Mouse (Mus musculus): ENCODE data around the gene Aadacl2. TPM values are rescaled to one million over a fixed set of nuclear protein-coding genes. Genes with fewer than 3 reads are reported as not detected.
A peak's percentile ranks its signal among the peaks of the same experiment; 100 is the strongest.

Gene Aadacl2
- total and polyA plus RNA-seq, 2 experiments from 2014 or later = not detected

GRCm38 (mm10) chr3:60053231-60053927 is 46.8 kb downstream of the Aadacl2 start:
- Histone ChIP-seq H3K4me2 (ENCODE audit: low read depth, low read length) (no peak overlapping the region), H3K9ac (replicated peaks; ENCODE audit: low read length) (no peak overlapping the region), H3K4me3 (ENCODE audit: low read length) (no peak overlapping the region), H3K9me3 (ENCODE audit: low read length) (no peaks in the 10 kb centered on the region), H3K27me3 (ENCODE audit: insufficient read depth, low read length) (no peaks in the 10 kb centered on the region), H3K36me3 (ENCODE audit: insufficient read depth, low read length) (no peaks in the 10 kb centered on the region), H3K4me1 (ENCODE audit: insufficient read depth, low read length) (no peaks in the 10 kb centered on the region), H3K27ac (no peak overlapping the region)
- DNase-seq (ENCODE audit: low spot score) = no peak
- ATAC-seq = no peak
- no peak for TF ChIP-seq CTCF (IDR thresholded peaks at IDR 0.05; ENCODE audit: low read depth)
- 82% methylated on average over 3 of the region's 3 CpGs for WGBS

- Histone ChIP-seq H3K4me3 (ENCODE audit: low read length) (no peak overlapping the region), H3K27ac (no peak overlapping the region), H3K9ac (replicated peaks; ENCODE audit: low read length) (no peak overlapping the region), H3K36me3 (ENCODE audit: insufficient read depth, low read length) (no peaks in the 10 kb centered on the region), H3K27me3 (ENCODE audit: insufficient read depth, low read length) (no peaks in the 10 kb centered on the region), H3K4me1 (ENCODE audit: insufficient read depth, low read length) (no peaks in the 10 kb centered on the region), H3K4me2 (ENCODE audit: low read depth, low read length) (no peak overlapping the region), H3K9me3 (ENCODE audit: low read length) (no peaks in the 10 kb centered on the region)
- no peak for TF ChIP-seq CTCF (IDR thresholded peaks at IDR 0.05; ENCODE audit: low read depth)
- DNase-seq (ENCODE audit: low spot score) (no peak), ATAC-seq (no peak)
- 91% methylated on average over 2 of the region's 2 CpGs for WGBS
These were observed 47.4 kb downstream of the Aadacl2 start for GRCm38 (mm10) chr3:60053931-60054330.

- ATAC-seq (peak; percentile 51; the same call in 1 of the 2 replicates), DNase-seq (ENCODE audit: low spot score) (peak; percentile 67)
- WGBS = 35% methylated on average over 3 of the region's 3 CpGs
These were observed 49.9 kb downstream of the Aadacl2 start for GRCm38 (mm10) chr3:60056451-60056850.

GRCm38 (mm10) chr3:60057070-60057808 is 50.7 kb downstream of the Aadacl2 start:
- no peak overlapping the region for H3K27ac ChIP-seq
- H3K4me3 ChIP-seq (ENCODE audit: low read length) = no peak overlapping the region
- H3K4me1 ChIP-seq (ENCODE audit: insufficient read depth, low read length) = no peaks in the 10 kb centered on the region
- no peak for TF ChIP-seq CTCF (IDR thresholded peaks at IDR 0.05; ENCODE audit: low read depth)
- no peak overlapping the region for H3K9ac ChIP-seq (replicated peaks; ENCODE audit: low read length)
- no peaks in the 10 kb centered on the region for H3K27me3 ChIP-seq (ENCODE audit: insufficient read depth, low read length)
- ATAC-seq (no peak), DNase-seq (ENCODE audit: low spot score) (no peak)
- H3K9me3 ChIP-seq (ENCODE audit: low read length) = no peaks in the 10 kb centered on the region
- no peak overlapping the region for H3K4me2 ChIP-seq (ENCODE audit: low read depth, low read length)
- 90% methylated on average over 2 of the region's 2 CpGs for WGBS
- no peaks in the 10 kb centered on the region for H3K36me3 ChIP-seq (ENCODE audit: insufficient read depth, low read length)

More at GRCm38 (mm10) chr3:60056451-60056850, 49.9 kb downstream of the Aadacl2 start:
- Histone ChIP-seq H3K4me3 (ENCODE audit: low read length) (no peak overlapping the region), H3K4me2 (ENCODE audit: low read depth, low read length) (no peak overlapping the region), H3K27ac (no peak overlapping the region), H3K27me3 (ENCODE audit: insufficient read depth, low read length) (no peaks in the 10 kb centered on the region), H3K9me3 (ENCODE audit: low read length) (no peaks in the 10 kb centered on the region), H3K4me1 (ENCODE audit: insufficient read depth, low read length) (no peaks in the 10 kb centered on the region), H3K36me3 (ENCODE audit: insufficient read depth, low read length) (no peaks in the 10 kb centered on the region), H3K9ac (replicated peaks; ENCODE audit: low read length) (no peak overlapping the region)
- TF ChIP-seq CTCF (IDR thresholded peaks at IDR 0.05; ENCODE audit: low read depth) = peak; percentile 67

- no peak overlapping the region for H3K4me3 ChIP-seq (ENCODE audit: low read length)
- TF ChIP-seq CTCF (IDR thresholded peaks at IDR 0.05; ENCODE audit: low read depth) = no peak
- ATAC-seq (no peak), DNase-seq (ENCODE audit: low spot score) (no peak)
- no peaks in the 10 kb centered on the region for H3K36me3 ChIP-seq (ENCODE audit: insufficient read depth, low read length)
- H3K9ac ChIP-seq (replicated peaks; ENCODE audit: low read length) = no peak overlapping the region
- no peaks in the 10 kb centered on the region for H3K27me3 ChIP-seq (ENCODE audit: insufficient read depth, low read length)
- H3K4me2 ChIP-seq (ENCODE audit: low read depth, low read length) = no peak overlapping the region
- H3K27ac ChIP-seq = no peak overlapping the region
- WGBS = 80% methylated on average over 1 of the region's 1 CpGs
- no peaks in the 10 kb centered on the region for H3K9me3 ChIP-seq (ENCODE audit: low read length)
- no peaks in the 10 kb centered on the region for H3K4me1 ChIP-seq (ENCODE audit: insufficient read depth, low read length)
These were observed 51.2 kb downstream of the Aadacl2 start for GRCm38 (mm10) chr3:60057809-60058082.

Other genes starting within 250 kb of the Aadacl2 start
- not detected in 2 replicates for gene Gm8298, start 145.7 kb upstream of the Aadacl2 start, total RNA-seq (2014; rRNA removed)
- gene Gm8298, start 145.7 kb upstream of the Aadacl2 start, polyA plus RNA-seq (2015; fragmentation: Nextera tagmentation; extraction: Ambion mirVana) = not detected in 2 replicates
- not detected in 2 replicates for gene C130079G13Rik, start 81.5 kb upstream of the Aadacl2 start, total RNA-seq (2014; rRNA removed)
- not detected in 2 replicates for gene C130079G13Rik, start 81.5 kb upstream of the Aadacl2 start, polyA plus RNA-seq (2015; fragmentation: Nextera tagmentation; extraction: Ambion mirVana)
- gene Aadac, start 19.0 kb downstream of the Aadacl2 start, total RNA-seq (2014; rRNA removed) = not detected in 2 replicates
- not detected in 2 replicates for gene Aadac, start 19.0 kb downstream of the Aadacl2 start, polyA plus RNA-seq (2015; fragmentation: Nextera tagmentation; extraction: Ambion mirVana)
- not detected in 2 replicates for gene Sucnr1, start 75.1 kb downstream of the Aadacl2 start, total RNA-seq (2014; rRNA removed)
- gene Sucnr1, start 75.1 kb downstream of the Aadacl2 start, polyA plus RNA-seq (2015; fragmentation: Nextera tagmentation; extraction: Ambion mirVana) = 0.11 TPM in 2 replicates

Data from hindbrain, postnatal 0 days (tissue).